Mouse (Mus musculus): ENCODE measurements around the gene Rsl24d1. TPM values are rescaled to one million over a fixed set of nuclear protein-coding genes. Genes with fewer than 3 reads are reported as not detected.

Gene Rsl24d1
- total RNA-seq (2023): 10 to 100 TPM; 38.2 to 45.7 TPM

GRCm38 (mm10) chr9:73112919-73113906 is at the start of gene Rsl24d1:
Rsl24d1 (plus strand) TSS chr9:73113426.

DNA sequence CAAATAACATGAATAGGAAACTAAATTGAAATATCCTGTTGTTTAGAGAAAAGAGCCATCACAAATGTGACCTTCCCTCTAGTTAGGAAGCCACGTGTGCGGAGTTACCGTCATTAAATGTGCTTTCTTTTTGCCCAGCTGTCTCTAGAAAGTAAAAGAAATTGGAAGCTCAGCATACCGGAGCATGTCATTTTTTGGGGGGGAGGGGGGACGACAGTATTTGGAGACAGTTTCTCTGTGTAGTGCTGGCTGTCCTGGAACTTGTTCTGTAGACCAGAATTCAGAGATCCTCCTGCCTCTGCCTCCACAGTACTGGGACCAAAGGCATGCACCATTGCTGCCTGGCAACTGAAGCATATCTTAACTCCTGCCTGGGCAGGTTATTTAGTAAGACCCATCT is 11.7 kb upstream of the Rsl24d1 start, which contains the start of gene Khdc3:
Khdc3 (plus strand) TSS at position 301 of the 400 bp plus-strand sequence.

DNA sequence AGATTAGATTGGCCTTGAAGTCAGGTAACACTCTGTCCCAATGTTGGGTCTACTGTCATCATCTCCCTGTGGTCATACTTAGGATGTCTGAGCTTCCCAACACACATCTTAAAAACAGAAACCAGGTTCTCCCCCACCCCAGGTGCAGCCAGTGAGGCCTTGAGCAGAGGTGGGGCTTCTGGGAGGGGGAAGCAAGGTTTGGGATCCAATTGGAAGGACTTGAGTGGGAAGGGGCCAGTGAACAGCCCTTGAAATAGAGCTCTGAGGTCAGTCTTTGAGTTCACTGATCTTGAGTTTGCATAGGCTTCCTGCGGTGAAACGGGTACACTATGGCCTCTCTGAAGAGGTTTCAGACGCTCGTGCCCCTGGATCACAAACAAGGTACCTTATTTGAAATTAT is 11.0 kb upstream of the Rsl24d1 start, which contains the start of gene Gm20509:
Gm20509 (plus strand) TSS at position 290 of the 400 bp plus-strand sequence.

Other genes with a start within 250 kb of the Rsl24d1 start
- not detected for gene Pygo1, start 187.8 kb upstream of the Rsl24d1 start, total RNA-seq (2023)
- gene Dyx1c1, start 154.6 kb upstream of the Rsl24d1 start, total RNA-seq (2023): under 1 TPM; 0.31 to 0.78 TPM
- gene Gm44503, start 154.6 kb upstream of the Rsl24d1 start, total RNA-seq (2023): not detected
- 1 to 10 TPM; 1.9 to 2.8 TPM for gene Ccpg1os, start 128.0 kb upstream of the Rsl24d1 start, total RNA-seq (2023)
- 100 to 1,000 TPM; 296 to 332 TPM for gene Ccpg1, start 128.0 kb upstream of the Rsl24d1 start, total RNA-seq (2023)
- 10 to 100 TPM; 25.3 to 28.4 TPM for gene Pigb, start 73.0 kb upstream of the Rsl24d1 start, total RNA-seq (2023)
- gene Rab27a, start 68.6 kb upstream of the Rsl24d1 start, total RNA-seq (2023): 100 to 1,000 TPM; 203 to 213 TPM
- 10 to 100 TPM; 16.0 to 20.1 TPM for gene Khdc3, start 11.6 kb upstream of the Rsl24d1 start, total RNA-seq (2023)
- gene Gm20509, start 11.0 kb upstream of the Rsl24d1 start, total RNA-seq (2023): not detected

Data from neutrophil, adult 59 days (primary cell).